Mouse (Mus musculus) testis, adult 2 months (tissue): ENCODE measurements at regions not wholly inside any gene's neighbourhood (a gene's known extent, or its start where the extent isn't known, plus 50 kb on each side); places are given as distances from the start of the nearest gene placed in this dataset.

Source experiments
- CTCF ChIP-seq: fragments of 200-500 bp; IDR thresholded peaks from 2 replicates; pipeline ENCODE4 v1.5.1; 2012; ENCODE audit warnings: low read depth, mild to moderate bottlenecking, inconsistent platforms, low read length, moderate library complexity; ENCODE audit not compliant: control insufficient read depth, insufficient read depth, insufficient replicate concordance
- POLR2A ChIP-seq: fragments of 200-500 bp; IDR thresholded peaks from 2 replicates; pipeline ENCODE4 v1.6.1; 2012; ENCODE audit warnings: low read depth, mild to moderate bottlenecking, inconsistent platforms, low read length, moderate library complexity; ENCODE audit not compliant: control insufficient read depth

- TF ChIP-seq POLR2A (no peak), CTCF (no peak)
Measured at GRCm38 (mm10) chr17:85858516-85858915, 170.4 kb upstream of the Six2 start.
